Mouse (Mus musculus): ENCODE measurements around the gene Guca1a. TPM values are rescaled to one million over a fixed set of nuclear protein-coding genes. Genes with fewer than 3 reads are reported as not detected.

The Guca1a gene
- polyA plus RNA-seq (2015; fragmentation: Illumina TruSeq; extraction: RNeasy Lipid Tissue Mini Kit (QIAGEN cat#74804); ENCODE audit: low read depth, low replicate concordance), result not detected

DNA sequence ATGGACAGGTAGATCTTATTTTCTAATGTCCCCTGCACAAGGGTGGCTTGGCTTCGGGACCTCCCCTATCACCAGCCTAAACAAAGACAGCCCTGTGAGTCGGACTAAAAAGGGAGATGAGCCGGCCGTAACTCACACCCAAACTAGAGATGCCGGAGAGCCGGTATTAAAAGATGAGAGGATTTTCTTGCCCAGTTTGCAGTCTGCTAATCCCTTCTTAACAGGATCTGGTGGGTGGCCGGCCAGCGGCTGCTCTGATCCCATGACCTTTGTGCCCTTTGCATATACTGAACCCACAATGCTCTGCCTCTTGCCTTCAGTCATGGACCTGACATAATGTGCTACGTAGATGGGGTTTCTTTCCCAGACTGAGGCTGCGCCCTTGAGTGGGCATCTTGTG, at the start of gene Guca1a:
TSS of gene Guca1a (minus strand) at position 134 of the 400 bp plus-strand sequence.

DNA sequence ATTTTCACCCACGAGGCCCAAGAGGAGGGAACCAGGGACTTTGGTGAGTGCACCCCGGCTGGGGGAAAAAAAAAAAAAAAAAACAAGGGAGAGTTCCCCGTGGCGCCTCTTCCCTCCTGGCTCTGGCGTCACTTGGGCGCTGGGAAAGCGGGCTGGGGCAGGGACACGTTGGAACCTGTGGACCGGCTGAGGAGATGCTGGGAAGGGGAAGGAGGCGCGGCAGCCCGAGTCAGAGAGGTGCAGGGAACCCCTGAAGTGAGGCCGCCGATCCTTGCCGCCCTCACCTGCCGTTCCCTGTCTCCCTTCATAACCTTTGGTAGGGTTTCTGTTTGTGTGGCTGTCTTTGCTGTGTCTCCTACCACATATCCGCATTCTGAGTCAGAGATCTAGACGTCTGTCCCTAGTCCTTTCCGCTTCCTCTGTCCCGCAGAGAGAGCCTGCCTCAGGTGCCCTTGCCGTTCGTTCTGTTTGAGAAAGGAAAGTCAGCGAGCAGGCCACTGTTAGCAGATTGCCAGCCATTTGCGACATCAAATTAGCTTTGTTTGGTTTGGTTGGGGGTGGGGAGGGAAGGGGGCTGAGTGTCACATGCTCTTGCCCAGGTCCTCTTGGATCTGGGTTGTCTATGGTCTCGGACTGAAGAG, 36.6 kb upstream of the Guca1a start, which contains the start of gene 1700001C19Rik:
TSS of gene 1700001C19Rik (minus strand) at position 470 of the 641 bp plus-strand sequence.

GRCm38 (mm10) chr17:47436156-47436906, 35.9 kb upstream of the Guca1a start, which contains the start of gene AI661453:
Gene AI661453, plus strand, starts transcription at chr17:47436615.

GRCm38 (mm10) chr17:47385145-47385544, 15.2 kb downstream of the Guca1a start, which contains the start of gene Guca1b:
Gene Guca1b, plus strand, starts transcription at chr17:47385393.

GRCm38 (mm10) chr17:47368401-47369086, 31.8 kb downstream of the Guca1a start, which contains the start of gene Mrps10:
Gene Mrps10, plus strand, starts transcription at chr17:47368887.

Other genes starting within 250 kb of the Guca1a start
- gene Mrps10, start 31.7 kb downstream of the Guca1a start, polyA plus RNA-seq (2015; fragmentation: Illumina TruSeq; extraction: RNeasy Lipid Tissue Mini Kit (QIAGEN cat#74804); ENCODE audit: low read depth, low replicate concordance), result 64.4 TPM
- 0.62 TPM for gene Guca1b, start 15.2 kb downstream of the Guca1a start, polyA plus RNA-seq (2015; fragmentation: Illumina TruSeq; extraction: RNeasy Lipid Tissue Mini Kit (QIAGEN cat#74804); ENCODE audit: low read depth, low replicate concordance)
- gene AI661453, start 36.0 kb upstream of the Guca1a start, polyA plus RNA-seq (2015; fragmentation: Illumina TruSeq; extraction: RNeasy Lipid Tissue Mini Kit (QIAGEN cat#74804); ENCODE audit: low read depth, low replicate concordance), result 0.25 TPM
- not detected for gene 1700001C19Rik, start 36.8 kb upstream of the Guca1a start, polyA plus RNA-seq (2015; fragmentation: Illumina TruSeq; extraction: RNeasy Lipid Tissue Mini Kit (QIAGEN cat#74804); ENCODE audit: low read depth, low replicate concordance)
- gene Taf8, start 101.7 kb upstream of the Guca1a start, polyA plus RNA-seq (2015; fragmentation: Illumina TruSeq; extraction: RNeasy Lipid Tissue Mini Kit (QIAGEN cat#74804); ENCODE audit: low read depth, low replicate concordance), result 21.7 TPM
- 23.5 TPM for gene Ccnd3, start 104.5 kb upstream of the Guca1a start, polyA plus RNA-seq (2015; fragmentation: Illumina TruSeq; extraction: RNeasy Lipid Tissue Mini Kit (QIAGEN cat#74804); ENCODE audit: low read depth, low replicate concordance)
- gene Bysl, start 210.9 kb upstream of the Guca1a start, polyA plus RNA-seq (2015; fragmentation: Illumina TruSeq; extraction: RNeasy Lipid Tissue Mini Kit (QIAGEN cat#74804); ENCODE audit: low read depth, low replicate concordance), result 16.8 TPM
- 24.9 TPM for gene Med20, start 211.0 kb upstream of the Guca1a start, polyA plus RNA-seq (2015; fragmentation: Illumina TruSeq; extraction: RNeasy Lipid Tissue Mini Kit (QIAGEN cat#74804); ENCODE audit: low read depth, low replicate concordance)
- gene Gm20517, start 211.0 kb upstream of the Guca1a start, polyA plus RNA-seq (2015; fragmentation: Illumina TruSeq; extraction: RNeasy Lipid Tissue Mini Kit (QIAGEN cat#74804); ENCODE audit: low read depth, low replicate concordance), result 3.6 TPM
- gene Usp49, start 230.1 kb upstream of the Guca1a start, polyA plus RNA-seq (2015; fragmentation: Illumina TruSeq; extraction: RNeasy Lipid Tissue Mini Kit (QIAGEN cat#74804); ENCODE audit: low read depth, low replicate concordance), result 6.8 TPM